Mouse (Mus musculus) liver, adult 2 months (tissue): Measurements from ENCODE around the gene Mllt10.

Experiments used
- CTCF ChIP-seq: fragments of 200-500 bp; IDR thresholded peaks from 2 replicates; pipeline ENCODE4 v1.5.1; 2011; ENCODE audit warnings: low read depth, low read length, control low read depth
- POLR2A ChIP-seq: fragments of 200-500 bp; IDR thresholded peaks from 2 replicates; pipeline ENCODE4 v1.6.1; 2011; ENCODE audit warnings: low read length, control low read depth; ENCODE audit not compliant: insufficient read depth; ENCODE audit errors: extremely low read depth

GRCm38 (mm10) chr2:18015581-18015980 is 39.5 kb upstream of the Mllt10 start:
- no peak for TF ChIP-seq POLR2A
- TF ChIP-seq CTCF: no peak
